8 mouse cellular contexts compared by ENCODE assay signal in genomic region chr10:81641978-81642647, GRCm38 (mm10). TPM values are rescaled to one million over a fixed set of nuclear protein-coding genes. Genes with fewer than 3 reads are reported as not detected.
DNase-seq lines count a peak whose midpoint lies in the region; ATAC-seq and TF ChIP-seq lines count a peak whose summit lies in the region.

No protein-coding gene starts in this region.

- TF ChIP-seq CTCF in heart, adult 2 months (IDR thresholded peaks at IDR 0.05), result no peak
- TF ChIP-seq CTCF in C2C12 (IDR thresholded peaks at IDR 0.05; ENCODE audit: control insufficient read depth, insufficient read depth, insufficient read length), result no peak
- no peak for TF ChIP-seq CTCF in intestine, postnatal 0 days (IDR thresholded peaks at IDR 0.05; ENCODE audit: low read depth)
- no peak for TF ChIP-seq CTCF in olfactory bulb, adult 2 months (IDR thresholded peaks at IDR 0.05; ENCODE audit: insufficient read depth, low read depth, low read length)

- intact Hi-C loops in heart, adult 2 months (cut with DNase I), result loop anchor here (2.0 kb wide), 1 partner anchor 15 kb away; the partner anchor contains the start of gene Sirt6

- H3K27me3 ChIP-seq in heart, adult 2 months (ENCODE audit: control insufficient read depth, insufficient read depth, low read length), result no peaks in the 10 kb centered on the region
- H3K27me3 ChIP-seq in C2C12 (ENCODE audit: control insufficient read depth, insufficient read depth, insufficient read length), result peaks cover 3% of the 10 kb centered on the region
- no peaks in the 10 kb centered on the region for H3K27me3 ChIP-seq in embryonic facial prominence, embryonic 11.5 days (ENCODE audit: control insufficient read depth, insufficient read depth, low read length)
- H3K27me3 ChIP-seq in intestine, postnatal 0 days (replicated peaks; ENCODE audit: control insufficient read depth, insufficient read depth, low read length), result no peaks in the 10 kb centered on the region

- peak overlapping the region; percentile 9 for H3ac ChIP-seq in C2C12 (ENCODE audit: control insufficient read depth, insufficient read length, low read depth)

- no peaks in the 10 kb centered on the region for H3K9me3 ChIP-seq in embryonic facial prominence, embryonic 11.5 days (replicated peaks; ENCODE audit: control insufficient read depth, low read length)
- no peaks in the 10 kb centered on the region for H3K9me3 ChIP-seq in intestine, postnatal 0 days (ENCODE audit: control insufficient read depth)

- peaks cover 2% of the 10 kb centered on the region for H3K79me3 ChIP-seq in C2C12 (ENCODE audit: low read depth)

- peak overlapping the region; percentile 92 for H3K4me2 ChIP-seq in embryonic facial prominence, embryonic 11.5 days (ENCODE audit: low read depth, low read length)
- H3K4me2 ChIP-seq in intestine, postnatal 0 days (replicated peaks; ENCODE audit: low read depth), result peak overlapping the region; percentile 92

- H3K9ac ChIP-seq in heart, adult 2 months (ENCODE audit: low read depth, low read length), result no peak overlapping the region
- no peak overlapping the region; the same call in 1 of the 2 replicates for H3K9ac ChIP-seq in embryonic facial prominence, embryonic 11.5 days (replicated peaks; ENCODE audit: low read length)
- peak overlapping the region; percentile 86 for H3K9ac ChIP-seq in intestine, postnatal 0 days (ENCODE audit: low read depth, low read length)

- H3K4me1 ChIP-seq in heart, adult 2 months (ENCODE audit: control insufficient read depth, insufficient read depth, low read length), result peaks cover 3% of the 10 kb centered on the region
- H3K4me1 ChIP-seq in embryonic facial prominence, embryonic 11.5 days (ENCODE audit: control insufficient read depth, insufficient read depth, low read length), result peaks cover 5% of the 10 kb centered on the region
- H3K4me1 ChIP-seq in intestine, postnatal 0 days (replicated peaks; ENCODE audit: control insufficient read depth, insufficient read depth, low read length), result 0 out of 2 replicates have a peak, but pooled peaks cover 4% of the 10 kb centered on the region
- peaks cover 23% of the 10 kb centered on the region for H3K4me1 ChIP-seq in olfactory bulb, adult 2 months (ENCODE audit: control insufficient read depth, insufficient read depth, low read length)

- no peak for ATAC-seq in embryonic facial prominence, embryonic 11.5 days (replicated peaks; ENCODE audit: insufficient number of reproducible peaks, low FRiP score, low TSS enrichment, low read depth)
- no peak for ATAC-seq in intestine, postnatal 0 days

- TF ChIP-seq EP300 in heart, adult 2 months (IDR thresholded peaks at IDR 0.05; ENCODE audit: insufficient read depth, low read depth, low read length), result no peak

- H3K36me3 ChIP-seq in heart, adult 2 months (ENCODE audit: control insufficient read depth, insufficient read depth, low read length), result no peaks in the 10 kb centered on the region
- no peaks in the 10 kb centered on the region for H3K36me3 ChIP-seq in C2C12 (ENCODE audit: control insufficient read depth, insufficient read depth)
- no peaks in the 10 kb centered on the region; the same call in 1 of the 2 replicates for H3K36me3 ChIP-seq in embryonic facial prominence, embryonic 11.5 days (replicated peaks; ENCODE audit: control insufficient read depth, insufficient read depth, low read depth, low read length)
- H3K36me3 ChIP-seq in intestine, postnatal 0 days (ENCODE audit: control insufficient read depth, insufficient read depth), result no peaks in the 10 kb centered on the region; the same call in 1 of the 2 replicates

- H3K79me2 ChIP-seq in heart, adult 2 months (replicated peaks; ENCODE audit: control insufficient read depth, insufficient read depth, low read length), result no peaks in the 10 kb centered on the region
- peaks cover 16% of the 10 kb centered on the region for H3K79me2 ChIP-seq in C2C12 (ENCODE audit: control insufficient read depth, insufficient read depth)

- no peak for DNase-seq in heart, adult 2 months
- DNase-seq in heart, adult 8-10 months (ENCODE audit: low spot score), result no peak
- no peak for DNase-seq in embryonic facial prominence, embryonic 11.5 days (ENCODE audit: low spot score)
- DNase-seq in urinary bladder, postnatal 10 days (ENCODE audit: low spot score), result no peak
- DNase-seq in left cerebral cortex, adult 18-20 months (ENCODE audit: low spot score in 2 of 2), result no peak

- H3K27ac ChIP-seq in heart, adult 2 months, result no peak overlapping the region
- H3K27ac ChIP-seq in embryonic facial prominence, embryonic 11.5 days (replicated peaks; ENCODE audit: low read depth, low read length), result no peak overlapping the region
- no peak overlapping the region for H3K27ac ChIP-seq in intestine, postnatal 0 days (ENCODE audit: low read depth, low read length)
- H3K27ac ChIP-seq in olfactory bulb, adult 2 months (ENCODE audit: insufficient read depth, low read depth, low read length), result peak overlapping the region; percentile 80; the same call in 1 of the 2 replicates

- peak overlapping the region; percentile 72; the same call in 1 of the 2 replicates for H3K4me3 ChIP-seq in heart, adult 2 months
- H3K4me3 ChIP-seq in C2C12 (ENCODE audit: insufficient read depth, poor library complexity, severe bottlenecking), result no peak overlapping the region
- no peak overlapping the region; the same call in 1 of the 2 replicates for H3K4me3 ChIP-seq in embryonic facial prominence, embryonic 11.5 days (ENCODE audit: low read depth, low read length)
- peak overlapping the region; percentile 74; the same call in 1 of the 2 replicates for H3K4me3 ChIP-seq in intestine, postnatal 0 days (ENCODE audit: low read depth, low read length)
- peak overlapping the region; percentile 66 for H3K4me3 ChIP-seq in olfactory bulb, adult 2 months (ENCODE audit: insufficient read depth, low read depth, low read length)

- 80% methylated on average over 8 of the region's 8 CpGs for WGBS in heart, adult 2 months
- 71% methylated on average over 8 of the region's 8 CpGs for WGBS in embryonic facial prominence, embryonic 11.5 days
- 72% methylated on average over 8 of the region's 8 CpGs for WGBS in intestine, postnatal 0 days
- WGBS in olfactory bulb, adult 2 months, result 72% methylated on average over 8 of the region's 8 CpGs

- TF ChIP-seq POLR2A in heart, adult 2 months (IDR thresholded peaks at IDR 0.05; ENCODE audit: insufficient read depth, low read depth, low read length), result 0 out of 2 replicates have a peak, but pooled peaks have one; percentile 17
- no peak for TF ChIP-seq POLR2A in olfactory bulb, adult 2 months (IDR thresholded peaks at IDR 0.05; ENCODE audit: insufficient read depth, low read depth, low read length)

RNA-seq across cellular contexts. Expression of gene Gm10778, which starts 6.7 kb away (rescaled TPM):
- total RNA-seq in heart, adult 2 months (2021), result 1 to 10 TPM; 2.1 to 2.4 TPM
- polyA plus RNA-seq in heart, adult 2 months (2012; rRNA removed), result 0.59 and 1.2 TPM in 2 replicates
- 1 to 10 TPM; 1.8 to 2.2 (median 2.1) TPM for total RNA-seq in heart, adult 8-10 months (2022)
- 0.56 TPM for polyA plus RNA-seq in C2C12 (2012; fragmentation: generic; extraction: Trizol)
- polyA plus RNA-seq in embryonic facial prominence, embryonic 11.5 days (2014; fragmentation: Nextera tagmentation; extraction: Ambion mirVana), result 5.1 and 5.2 TPM in 2 replicates
- polyA plus RNA-seq in intestine, postnatal 0 days (2015; fragmentation: Nextera tagmentation; extraction: Ambion mirVana), result 1.6 TPM in 2 replicates
- polyA plus RNA-seq in olfactory bulb, adult 2 months (2012; ENCODE audit: insufficient read depth, insufficient read length, low replicate concordance, missing spikeins), result not detected in 2 replicates
- total RNA-seq in left cerebral cortex, adult 18-20 months (2021), result 1 to 10 TPM; 4.3 to 5.8 TPM

RNA-seq across cellular contexts. Expression of gene Ankrd24, which starts 13.8 kb away (rescaled TPM):
- total RNA-seq in heart, adult 2 months (2021), result 1 to 10 TPM; 7.8 to 7.9 TPM
- 33.7 and 46.5 TPM in 2 replicates for polyA plus RNA-seq in heart, adult 2 months (2012; rRNA removed)
- 10 to 100 TPM in 1 of 4 experiments, 1 to 10 TPM in 3; 7.3 to 12.4 (median 8.5) TPM for total RNA-seq in heart, adult 8-10 months (2022)
- polyA plus RNA-seq in C2C12 (2012; fragmentation: generic; extraction: Trizol), result 8.5 TPM
- 3.2 and 4.1 TPM in 2 replicates for polyA plus RNA-seq in embryonic facial prominence, embryonic 11.5 days (2014; fragmentation: Nextera tagmentation; extraction: Ambion mirVana)
- 3.5 and 4.2 TPM in 2 replicates for polyA plus RNA-seq in intestine, postnatal 0 days (2015; fragmentation: Nextera tagmentation; extraction: Ambion mirVana)
- not detected in 2 replicates for polyA plus RNA-seq in olfactory bulb, adult 2 months (2012; ENCODE audit: insufficient read depth, insufficient read length, low replicate concordance, missing spikeins)
- 10 to 100 TPM; 44.4 to 46.4 TPM for total RNA-seq in left cerebral cortex, adult 18-20 months (2021)

RNA-seq across cellular contexts. Expression of gene Sirt6, which starts 14.5 kb away (rescaled TPM):
- 1 to 10 TPM; 7.0 to 7.9 TPM for total RNA-seq in heart, adult 2 months (2021)
- polyA plus RNA-seq in heart, adult 2 months (2012; rRNA removed), result 11.5 and 15.4 TPM in 2 replicates
- total RNA-seq in heart, adult 8-10 months (2022), result 1 to 10 TPM; 6.8 to 8.4 (median 7.3) TPM
- polyA plus RNA-seq in C2C12 (2012; fragmentation: generic; extraction: Trizol), result 20.8 TPM
- 37.8 and 39.8 TPM in 2 replicates for polyA plus RNA-seq in embryonic facial prominence, embryonic 11.5 days (2014; fragmentation: Nextera tagmentation; extraction: Ambion mirVana)
- 13.5 and 13.9 TPM in 2 replicates for polyA plus RNA-seq in intestine, postnatal 0 days (2015; fragmentation: Nextera tagmentation; extraction: Ambion mirVana)
- not detected in 2 replicates for polyA plus RNA-seq in olfactory bulb, adult 2 months (2012; ENCODE audit: insufficient read depth, insufficient read length, low replicate concordance, missing spikeins)
- 10 to 100 TPM; 26.2 to 26.6 TPM for total RNA-seq in left cerebral cortex, adult 18-20 months (2021)

RNA-seq across cellular contexts. Expression of gene BC025920, which starts 36.0 kb away (rescaled TPM):
- 1 to 10 TPM; 2.5 to 3.7 TPM for total RNA-seq in heart, adult 2 months (2021)
- polyA plus RNA-seq in heart, adult 2 months (2012; rRNA removed), result 1.9 and 2.5 TPM in 2 replicates
- total RNA-seq in heart, adult 8-10 months (2022), result 1 to 10 TPM; 2.3 to 4.4 (median 3.0) TPM
- polyA plus RNA-seq in C2C12 (2012; fragmentation: generic; extraction: Trizol), result 0.25 TPM
- polyA plus RNA-seq in embryonic facial prominence, embryonic 11.5 days (2014; fragmentation: Nextera tagmentation; extraction: Ambion mirVana), result 0.52 and 0.70 TPM in 2 replicates
- 0.18 and 0.20 TPM in 2 replicates for polyA plus RNA-seq in intestine, postnatal 0 days (2015; fragmentation: Nextera tagmentation; extraction: Ambion mirVana)
- polyA plus RNA-seq in olfactory bulb, adult 2 months (2012; ENCODE audit: insufficient read depth, insufficient read length, low replicate concordance, missing spikeins), result not detected in 2 replicates
- total RNA-seq in left cerebral cortex, adult 18-20 months (2021), result 1 to 10 TPM; 2.6 to 3.3 TPM

RNA-seq across cellular contexts. Expression of gene Tle6, which starts 41.2 kb away (rescaled TPM):
- 1 to 10 TPM; 5.1 to 7.7 TPM for total RNA-seq in heart, adult 2 months (2021)
- 19.0 and 20.1 TPM in 2 replicates for polyA plus RNA-seq in heart, adult 2 months (2012; rRNA removed)
- 10 to 100 TPM in 1 of 4 experiments, 1 to 10 TPM in 3; 6.8 to 12.7 (median 9.3) TPM for total RNA-seq in heart, adult 8-10 months (2022)
- polyA plus RNA-seq in C2C12 (2012; fragmentation: generic; extraction: Trizol), result 8.6 TPM
- polyA plus RNA-seq in embryonic facial prominence, embryonic 11.5 days (2014; fragmentation: Nextera tagmentation; extraction: Ambion mirVana), result 7.1 and 10.7 TPM in 2 replicates
- 3.9 and 4.2 TPM in 2 replicates for polyA plus RNA-seq in intestine, postnatal 0 days (2015; fragmentation: Nextera tagmentation; extraction: Ambion mirVana)
- polyA plus RNA-seq in olfactory bulb, adult 2 months (2012; ENCODE audit: insufficient read depth, insufficient read length, low replicate concordance, missing spikeins), result not detected in 2 replicates
- total RNA-seq in left cerebral cortex, adult 18-20 months (2021), result 10 to 100 TPM; 11.4 to 11.8 TPM

Comparison
In these comparisons a context has a peak if more than half of its experiments do, and no peak if none do; other contexts are left out.
1. H3K4me3 ChIP-seq: peak in heart, adult 2 months (single experiment), intestine, postnatal 0 days (single experiment) and olfactory bulb, adult 2 months (single experiment); none in C2C12 (single experiment) and embryonic facial prominence, embryonic 11.5 days (single experiment).
2. RNA of gene Sirt6, which starts 14.5 kb away (polyA plus RNA-seq): 37.8 to 39.8 TPM in embryonic facial prominence, embryonic 11.5 days, 20.8 TPM in C2C12 (single experiment), 11.5 to 15.4 TPM in heart, adult 2 months and 13.5 to 13.9 TPM in intestine, postnatal 0 days; not detected in olfactory bulb, adult 2 months; every median in the first group is over 10 times any median in the second.